Mouse (Mus musculus): ENCODE results near the gene Fxn. TPM values are rescaled to one million over a fixed set of nuclear protein-coding genes. Genes with fewer than 3 reads are reported as not detected.

Fxn gene
- 1 to 10 TPM in 21 of 26 experiments, under 1 TPM in 1, not detected in 4; 0.84 to 4.8 (median 1.5) TPM for total RNA-seq (2018; cell fraction: chromatin; rRNA removed)
- total RNA-seq (2018; cell fraction: cytosol; rRNA removed): 1 to 10 TPM; 1.8 to 3.9 (median 2.4) TPM
- 1 to 10 TPM in 17 of 26 experiments, under 1 TPM in 8, not detected in 1; 0.48 to 5.2 (median 1.2) TPM for total RNA-seq (2018; cell fraction: nucleus; rRNA removed)
- polyA plus RNA-seq (2018): 1.6 to 5.8 TPM (median 2.8 TPM) in 3 replicates

DNA sequence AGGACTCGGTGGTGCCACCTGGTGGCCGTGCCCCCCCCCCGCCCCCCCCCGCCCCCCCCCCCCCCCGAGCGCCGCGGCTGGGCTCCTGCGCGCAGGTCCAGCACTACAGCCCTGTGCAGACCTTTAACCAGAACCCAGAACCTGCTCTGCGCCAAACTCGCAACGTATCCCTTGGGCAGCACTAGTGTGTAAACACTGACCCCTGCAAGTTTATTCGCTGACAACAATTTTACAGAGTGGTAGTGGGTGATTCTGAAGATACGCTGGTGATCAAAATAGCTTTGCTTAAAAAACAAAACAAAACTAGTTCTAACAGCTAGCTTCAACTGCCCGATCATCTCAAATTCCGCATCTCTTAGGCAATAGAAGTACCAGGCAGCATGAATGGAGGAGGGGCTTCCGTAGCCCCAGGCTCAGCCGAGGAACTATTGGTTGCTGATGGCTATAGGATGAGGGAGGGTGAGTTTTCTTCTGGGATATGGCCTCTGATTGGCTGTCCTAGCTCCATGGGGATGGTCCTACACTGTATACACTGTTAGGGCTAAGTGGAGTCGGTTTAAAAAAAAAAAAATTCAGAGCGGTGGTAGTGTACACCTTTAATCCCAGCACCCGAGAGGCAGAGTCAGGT lies at the start of gene Fxn:
Gene Fxn, minus strand, starts transcription at position 5 of the 628 bp plus-strand sequence.
- no peaks in the 10 kb centered on the region for H3K79me2 ChIP-seq (ENCODE audit: inconsistent target)
- H3K4me3 ChIP-seq (ENCODE audit: inconsistent target): peak within 1 kb of the TSS; percentile 59
- H3K36me3 ChIP-seq (ENCODE audit: inconsistent target): no peaks in the 10 kb centered on the region
- peak within 1 kb of the TSS; percentile 46 for H3K27ac ChIP-seq
- 2% methylated on average over 12 of the region's 22 CpGs for WGBS (ENCODE audit: missing documents)

DNA sequence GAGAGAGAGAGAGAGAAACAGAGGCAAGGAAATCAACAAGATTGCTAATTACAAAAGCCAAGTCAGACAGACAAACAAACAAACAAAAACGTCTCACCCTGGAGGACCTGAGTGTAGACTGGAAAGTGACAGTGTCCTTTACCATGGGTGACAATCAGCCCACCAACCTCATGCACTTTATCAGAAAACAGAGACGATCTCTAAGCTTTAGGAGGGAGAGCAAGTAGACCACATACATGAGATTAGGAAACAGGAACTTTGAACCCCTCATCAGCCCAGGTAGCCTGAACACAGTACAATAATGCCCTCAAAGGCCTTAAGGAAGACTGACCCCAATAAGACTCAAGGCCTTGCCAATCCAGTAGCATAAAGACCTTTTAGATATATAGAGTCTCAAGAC lies 47.5 kb upstream of the Fxn start:
- WGBS (ENCODE audit: missing documents): 86% methylated on average over 2 of the region's 2 CpGs
- no peaks in the 10 kb centered on the region for H3K79me2 ChIP-seq (ENCODE audit: inconsistent target)
- H3K4me3 ChIP-seq (ENCODE audit: inconsistent target): no peak overlapping the region
- no peak overlapping the region for H3K27ac ChIP-seq
- H3K36me3 ChIP-seq (ENCODE audit: inconsistent target): no peaks in the 10 kb centered on the region

GRCm38 (mm10) chr19:24326969-24327368 lies 46.6 kb upstream of the Fxn start:
- WGBS (ENCODE audit: missing documents): 100% methylated on average over 1 of the region's 1 CpGs
- H3K36me3 ChIP-seq (ENCODE audit: inconsistent target): no peaks in the 10 kb centered on the region
- no peak overlapping the region for H3K4me3 ChIP-seq (ENCODE audit: inconsistent target)
- no peaks in the 10 kb centered on the region for H3K79me2 ChIP-seq (ENCODE audit: inconsistent target)
- no peak overlapping the region for H3K27ac ChIP-seq

- Histone ChIP-seq H3K36me3 (ENCODE audit: inconsistent target) (no peaks in the 10 kb centered on the region), H3K4me3 (ENCODE audit: inconsistent target) (no peak overlapping the region), H3K79me2 (ENCODE audit: inconsistent target) (no peaks in the 10 kb centered on the region), H3K27ac (no peak overlapping the region)
- 83% methylated on average over 6 of the region's 6 CpGs for WGBS (ENCODE audit: missing documents)
These were observed 45.3 kb upstream of the Fxn start for GRCm38 (mm10) chr19:24325692-24326091.

DNA sequence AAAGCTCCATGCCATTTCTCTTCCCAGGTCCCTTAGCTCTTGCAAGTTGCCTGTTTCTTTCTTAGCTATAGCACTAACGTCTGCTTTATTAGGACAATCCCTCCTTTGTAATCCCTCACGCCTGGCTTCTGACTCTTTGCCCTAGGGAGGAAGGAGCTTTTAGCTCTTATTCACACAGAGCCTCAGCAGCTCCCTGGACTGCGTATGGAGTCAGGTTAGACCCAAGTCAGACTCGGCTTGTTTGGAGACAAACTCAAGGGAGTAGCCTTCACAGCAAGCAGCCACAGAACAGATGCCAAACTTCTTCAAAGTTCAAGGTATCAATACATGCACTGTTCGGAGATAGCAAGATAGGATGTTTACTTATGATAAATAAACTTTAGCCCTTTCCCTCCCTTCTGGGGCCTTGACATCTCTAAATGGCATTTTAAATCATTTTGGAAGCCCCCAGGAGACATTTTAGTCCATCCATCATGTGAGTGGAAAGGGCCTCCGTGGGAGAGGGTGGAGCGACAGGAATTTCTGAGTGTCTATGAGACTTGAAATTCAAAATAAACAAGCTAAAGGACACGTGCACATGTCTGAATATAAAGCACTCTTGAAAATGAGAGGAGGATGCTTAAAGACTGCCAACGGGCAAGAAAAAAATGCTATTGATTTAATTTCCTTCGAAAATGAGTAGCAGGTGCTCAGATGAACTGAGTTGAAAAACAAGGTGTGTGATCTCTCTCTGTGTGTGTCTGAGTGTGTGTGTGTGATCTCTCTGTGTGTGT lies 43.6 kb upstream of the Fxn start:
- Histone ChIP-seq H3K79me2 (ENCODE audit: inconsistent target) (no peaks in the 10 kb centered on the region), H3K36me3 (ENCODE audit: inconsistent target) (no peaks in the 10 kb centered on the region), H3K4me3 (ENCODE audit: inconsistent target) (no peak overlapping the region), H3K27ac (no peak overlapping the region)
- 89% methylated on average over 10 of the region's 10 CpGs for WGBS (ENCODE audit: missing documents)

- 90% methylated on average over 8 of the region's 8 CpGs for WGBS (ENCODE audit: missing documents)
- Histone ChIP-seq H3K4me3 (ENCODE audit: inconsistent target) (no peak overlapping the region), H3K36me3 (ENCODE audit: inconsistent target) (no peaks in the 10 kb centered on the region), H3K27ac (no peak overlapping the region), H3K79me2 (ENCODE audit: inconsistent target) (no peaks in the 10 kb centered on the region)
These were observed 41.5 kb upstream of the Fxn start for GRCm38 (mm10) chr19:24321900-24322311.

DNA sequence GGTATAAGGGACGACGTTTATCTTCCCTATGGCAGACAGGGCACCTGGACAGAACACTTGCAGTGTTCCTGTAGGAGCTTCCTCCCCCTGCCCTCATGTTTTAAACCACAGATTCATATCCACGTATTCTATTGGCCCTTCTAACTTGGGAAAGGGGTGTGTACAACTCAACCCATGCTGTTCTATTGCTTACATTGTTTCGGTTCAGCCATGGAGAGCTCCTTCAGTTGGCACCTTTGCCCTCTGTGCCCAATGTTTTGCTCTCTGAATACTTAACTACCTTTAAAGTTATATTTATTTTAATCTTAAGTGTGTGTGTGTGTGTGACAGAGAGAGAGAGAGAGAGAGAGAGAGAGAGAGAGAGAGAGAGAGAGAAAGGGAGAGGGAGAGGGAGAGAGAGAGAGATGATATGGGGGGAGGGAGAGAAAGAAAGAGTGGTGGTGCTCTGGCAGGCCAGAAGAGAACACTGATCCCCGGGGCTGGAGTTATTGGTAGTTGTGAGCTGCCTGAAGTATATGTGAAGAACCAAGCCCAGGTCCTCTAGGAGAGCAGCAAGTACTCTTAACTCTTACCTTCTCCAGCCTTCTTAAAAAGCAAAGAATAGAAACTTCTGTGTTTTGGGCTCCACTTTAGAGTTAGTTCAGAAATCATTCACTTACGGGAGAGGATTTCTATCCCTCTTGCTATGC lies 41.0 kb upstream of the Fxn start:
- 89% methylated on average over 6 of the region's 6 CpGs for WGBS (ENCODE audit: missing documents)
- Histone ChIP-seq H3K4me3 (ENCODE audit: inconsistent target) (no peak overlapping the region), H3K36me3 (ENCODE audit: inconsistent target) (no peaks in the 10 kb centered on the region), H3K27ac (no peak overlapping the region), H3K79me2 (ENCODE audit: inconsistent target) (no peaks in the 10 kb centered on the region)

GRCm38 (mm10) chr19:24318172-24318571 lies 37.8 kb upstream of the Fxn start:
- no peak overlapping the region for H3K4me3 ChIP-seq (ENCODE audit: inconsistent target)
- H3K27ac ChIP-seq: no peak overlapping the region
- whole genome bisulfite sequencing (ENCODE audit: missing documents): 90% methylated on average over 8 of the region's 10 CpGs
- no peaks in the 10 kb centered on the region for H3K79me2 ChIP-seq (ENCODE audit: inconsistent target)
- H3K36me3 ChIP-seq (ENCODE audit: inconsistent target): no peaks in the 10 kb centered on the region

DNA sequence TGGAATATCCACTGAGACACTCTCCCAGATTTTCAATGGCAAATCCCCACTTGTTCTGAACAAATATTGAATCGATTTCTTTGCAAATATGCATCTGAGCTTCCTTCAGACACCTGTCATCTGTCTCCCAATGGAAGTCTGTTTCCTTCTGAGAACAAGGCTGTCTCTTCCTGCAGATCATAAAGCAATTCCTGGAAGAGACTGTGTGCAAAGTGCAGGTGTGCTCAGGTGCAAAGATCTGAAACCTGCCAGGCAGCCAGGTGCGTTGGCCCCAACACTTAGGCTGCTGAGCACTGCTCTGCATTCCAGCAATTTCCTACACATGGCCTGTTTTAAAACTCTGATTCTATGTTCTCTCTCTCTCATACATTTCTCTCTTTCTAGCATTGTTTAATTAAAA lies 37.3 kb upstream of the Fxn start:
- WGBS (ENCODE audit: missing documents): 100% methylated on average over 2 of the region's 2 CpGs
- H3K79me2 ChIP-seq (ENCODE audit: inconsistent target): no peaks in the 10 kb centered on the region
- H3K36me3 ChIP-seq (ENCODE audit: inconsistent target): no peaks in the 10 kb centered on the region
- no peak overlapping the region for H3K27ac ChIP-seq
- no peak overlapping the region for H3K4me3 ChIP-seq (ENCODE audit: inconsistent target)

- Histone ChIP-seq H3K27ac (no peak overlapping the region), H3K36me3 (ENCODE audit: inconsistent target) (no peaks in the 10 kb centered on the region), H3K79me2 (ENCODE audit: inconsistent target) (no peaks in the 10 kb centered on the region), H3K4me3 (ENCODE audit: inconsistent target) (no peak overlapping the region)
- WGBS (ENCODE audit: missing documents): 93% methylated on average over 15 of the region's 15 CpGs
These were observed 36.7 kb upstream of the Fxn start for GRCm38 (mm10) chr19:24317038-24317591.

- no peaks in the 10 kb centered on the region for H3K36me3 ChIP-seq (ENCODE audit: inconsistent target)
- no peak overlapping the region for H3K4me3 ChIP-seq (ENCODE audit: inconsistent target)
- WGBS (ENCODE audit: missing documents): 93% methylated on average over 9 of the region's 9 CpGs
- no peaks in the 10 kb centered on the region for H3K79me2 ChIP-seq (ENCODE audit: inconsistent target)
- no peak overlapping the region for H3K27ac ChIP-seq
These were observed 35.8 kb upstream of the Fxn start for GRCm38 (mm10) chr19:24316060-24316725.

GRCm38 (mm10) chr19:24315234-24315633 lies 34.8 kb upstream of the Fxn start:
- Histone ChIP-seq H3K79me2 (ENCODE audit: inconsistent target) (no peaks in the 10 kb centered on the region), H3K36me3 (ENCODE audit: inconsistent target) (no peaks in the 10 kb centered on the region), H3K27ac (no peak overlapping the region), H3K4me3 (ENCODE audit: inconsistent target) (no peak overlapping the region)
- WGBS (ENCODE audit: missing documents): 96% methylated on average over 4 of the region's 4 CpGs

DNA sequence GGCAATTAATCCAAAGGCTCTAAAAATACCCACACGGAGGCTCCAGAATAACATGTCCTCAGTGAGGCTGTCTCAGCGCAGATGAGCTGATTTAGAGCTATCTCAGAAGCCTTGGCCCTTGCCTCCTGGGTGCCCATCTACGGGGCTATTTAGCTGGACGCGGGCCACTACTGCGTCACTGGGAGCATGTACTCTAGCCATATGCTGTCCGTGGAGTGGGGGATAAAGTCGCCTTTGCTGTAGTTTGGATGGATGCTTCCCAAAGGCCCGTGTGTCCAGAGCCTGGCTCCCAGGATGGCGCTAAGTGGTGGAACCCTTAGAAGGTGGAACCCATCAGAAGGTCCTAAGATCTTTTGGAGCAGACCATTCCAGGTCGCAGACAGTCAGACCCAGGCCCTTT lies 34.3 kb upstream of the Fxn start:
- H3K79me2 ChIP-seq (ENCODE audit: inconsistent target): no peaks in the 10 kb centered on the region
- H3K27ac ChIP-seq: no peak overlapping the region
- H3K4me3 ChIP-seq (ENCODE audit: inconsistent target): no peak overlapping the region
- no peaks in the 10 kb centered on the region for H3K36me3 ChIP-seq (ENCODE audit: inconsistent target)
- 88% methylated on average over 11 of the region's 11 CpGs for WGBS (ENCODE audit: missing documents)

All from macrophage (primary cell).